Mouse (Mus musculus) effector memory CD4-positive, alpha-beta T cell, adult 7 months (primary cell): ENCODE data around the gene Gm3854. TPM values are rescaled to one million over a fixed set of nuclear protein-coding genes. Genes with fewer than 3 reads are reported as not detected.

Experiments used
- polyA plus RNA-seq: library from polyadenylated mRNA; unstranded; fragments of 100-300 nt; shearing (Covaris generic); gene quantifications from one replicate; pipeline ENCODE4 v1.2.1, GENCODE M21; 2017

The Gm3854 gene
- polyA plus RNA-seq: 0.89 TPM

DNA sequence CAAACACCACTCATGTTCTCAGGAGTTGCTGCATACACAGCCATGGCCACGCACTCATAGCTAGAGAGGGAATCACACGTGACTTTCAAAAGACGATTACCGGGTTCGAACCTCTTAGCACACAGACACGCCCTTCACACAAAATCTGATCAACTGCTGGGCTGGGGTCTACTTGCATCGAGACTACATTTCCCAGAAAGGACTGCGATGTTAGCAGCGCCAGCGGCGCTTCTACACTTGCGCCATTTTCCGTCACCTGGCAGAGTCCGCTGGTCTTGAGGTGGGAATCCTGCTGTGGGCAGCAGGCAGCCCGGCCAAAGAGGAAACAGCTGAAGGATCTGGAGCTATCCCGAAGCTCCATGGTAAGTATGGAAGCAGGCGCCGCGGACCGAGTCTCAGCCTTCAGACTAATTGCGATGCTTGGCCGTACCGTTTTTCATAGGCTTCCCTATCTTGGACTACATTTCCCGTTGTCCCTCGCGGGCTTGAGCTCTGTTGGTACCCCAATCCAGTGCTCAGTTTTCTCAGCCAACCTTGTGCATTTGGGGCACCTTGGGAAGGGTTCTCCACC lies at the start of gene Gm3854:
Gm3854 (plus strand) TSS at position 259 of the 571 bp plus-strand sequence.

DNA sequence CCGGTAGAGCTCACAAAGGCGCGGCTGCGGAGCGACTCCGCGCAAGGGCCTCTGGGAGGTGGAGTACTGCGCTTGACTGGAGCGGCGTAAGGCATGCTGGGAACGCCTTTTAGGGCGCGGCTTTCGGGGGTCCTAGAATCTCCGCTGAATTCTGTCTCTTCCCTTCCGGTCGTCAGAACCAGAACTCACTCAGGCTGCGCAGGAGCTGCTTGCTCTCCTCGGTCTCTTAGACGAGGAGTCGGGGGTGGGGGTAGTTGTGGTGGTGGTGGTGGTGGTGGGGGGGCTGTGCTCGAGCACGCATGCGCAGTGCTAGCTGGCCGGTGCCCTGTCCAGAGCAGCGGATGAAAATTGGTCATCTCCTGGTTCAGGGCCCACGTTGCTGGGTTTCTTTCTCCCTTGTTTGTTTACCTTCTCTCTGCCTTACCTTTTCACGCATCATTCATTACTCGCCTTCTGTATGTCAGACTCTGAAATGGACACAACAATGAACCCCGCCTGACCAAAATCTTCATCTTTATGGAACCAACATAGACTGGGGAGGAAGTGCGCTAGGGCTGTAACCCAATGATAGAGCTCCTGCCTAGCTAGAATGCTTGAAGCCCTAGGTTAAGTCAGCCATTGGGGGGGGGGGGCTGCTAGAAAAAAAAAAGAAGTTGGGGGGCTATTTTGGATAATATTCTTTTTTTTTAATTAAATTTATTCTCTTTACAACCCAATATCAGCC lies 12.2 kb upstream of the Gm3854 start, which contains the start of gene Zfp583:
Zfp583 (minus strand) TSS at position 53 of the 724 bp plus-strand sequence.

DNA sequence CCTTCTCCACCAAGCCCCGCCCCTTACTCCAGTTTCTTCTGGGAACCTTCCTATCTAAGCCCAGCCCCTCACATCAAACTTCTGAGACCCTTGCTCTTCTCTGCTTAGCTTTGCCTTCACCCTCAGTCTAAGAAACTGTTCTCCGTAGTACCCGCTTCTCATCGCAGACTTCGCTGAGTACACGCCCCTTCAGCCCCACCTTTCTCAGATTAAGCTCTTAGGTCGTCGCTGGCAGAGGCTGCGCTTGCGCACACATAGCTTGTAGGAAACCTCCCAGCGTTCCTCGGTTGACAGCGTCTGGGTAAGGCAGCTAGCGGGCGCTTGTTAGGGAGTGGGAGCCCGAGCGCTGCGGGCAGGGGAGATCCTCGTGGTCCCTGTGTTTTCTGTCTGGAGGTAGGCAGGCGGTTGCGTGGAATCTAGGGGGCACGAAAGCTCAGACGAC lies 19.5 kb downstream of the Gm3854 start, which contains the start of gene Zfp78:
Zfp78 (plus strand) TSS at position 234 of the 442 bp plus-strand sequence.

DNA sequence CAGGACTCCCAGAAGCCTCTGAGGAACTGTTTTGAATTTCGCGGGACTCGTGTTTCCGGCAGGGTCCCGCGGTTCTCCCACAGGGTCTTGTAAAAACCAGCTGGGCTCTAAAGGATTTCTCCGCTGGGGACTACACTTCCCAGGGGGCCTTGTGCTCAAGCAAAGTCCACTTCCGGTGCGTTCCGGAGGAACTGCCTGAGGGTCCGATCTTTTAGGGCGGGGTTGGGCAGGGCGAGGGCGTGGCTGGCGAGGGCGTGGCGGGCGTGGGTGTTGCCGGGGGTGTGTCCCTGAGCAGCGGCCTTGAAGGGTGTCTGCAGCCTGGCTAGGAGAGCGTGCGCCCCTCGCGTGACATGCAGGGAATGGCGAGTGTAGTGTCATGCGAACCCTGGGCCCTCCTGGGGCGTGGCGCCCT lies 39.5 kb downstream of the Gm3854 start, which contains the start of gene Zfp28:
Zfp28 (plus strand) TSS at position 252 of the 412 bp plus-strand sequence.

DNA sequence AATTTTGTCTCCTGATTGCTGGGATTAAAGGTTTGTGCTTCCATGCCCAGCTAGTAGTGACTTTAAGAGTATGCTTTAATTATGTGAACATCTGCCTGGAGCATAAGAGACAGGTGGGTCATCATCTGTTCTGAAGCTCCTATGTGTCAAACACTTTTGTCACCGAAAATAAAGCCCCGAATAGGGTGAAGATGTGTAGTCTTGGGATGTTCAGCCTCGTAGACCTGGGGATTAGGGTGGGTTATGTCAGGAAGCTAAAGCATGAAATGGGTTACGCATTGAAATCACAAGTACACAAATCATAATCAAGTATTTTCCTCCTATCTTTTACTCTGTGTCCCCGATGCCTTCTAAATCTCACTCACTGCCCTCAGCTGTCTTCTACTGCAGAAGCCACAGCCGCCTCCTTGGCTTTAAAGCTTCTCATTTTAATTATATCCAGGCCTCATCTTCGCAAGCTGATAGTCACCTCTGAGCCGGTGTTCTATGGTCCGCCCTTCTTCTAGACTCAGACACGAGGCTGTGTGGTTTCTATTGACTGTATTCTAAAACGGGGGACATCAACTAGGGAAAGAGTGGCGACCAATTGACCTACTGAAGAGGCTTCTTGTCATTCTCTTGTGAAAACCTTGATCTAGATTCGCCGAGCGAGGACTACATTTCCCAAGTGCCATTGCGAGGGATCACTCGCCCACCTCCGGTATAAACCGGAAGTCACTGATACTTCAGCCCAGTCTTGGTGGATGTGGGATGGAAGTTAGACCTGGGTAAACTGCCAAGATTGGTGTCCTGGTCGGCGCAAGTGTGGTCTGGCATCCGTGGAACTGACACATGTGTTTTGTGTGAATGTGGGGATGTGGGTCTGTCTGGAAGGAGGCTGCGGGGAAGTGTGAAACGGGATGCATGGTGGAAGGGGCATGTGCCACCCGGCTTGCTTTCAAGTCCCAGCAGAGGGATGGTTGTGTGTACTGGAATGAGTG lies 54.7 kb downstream of the Gm3854 start, which contains the start of gene Smim17:
Smim17 (plus strand) TSS at position 720 of the 980 bp plus-strand sequence.

Other genes starting within 250 kb of the Gm3854 start
- gene Zfp787, start 187.8 kb upstream of the Gm3854 start, polyA plus RNA-seq: 26.5 TPM
- gene Zfp444, start 171.5 kb upstream of the Gm3854 start, polyA plus RNA-seq: 29.0 TPM
- not detected for gene Galp, start 146.7 kb upstream of the Gm3854 start, polyA plus RNA-seq
- gene Zscan5b, start 121.5 kb upstream of the Gm3854 start, polyA plus RNA-seq: 0.35 TPM
- gene Epp13, start 91.0 kb upstream of the Gm3854 start, polyA plus RNA-seq: not detected
- gene Zfp667, start 57.2 kb upstream of the Gm3854 start, polyA plus RNA-seq: 8.4 TPM
- gene Zfp583, start 12.5 kb upstream of the Gm3854 start, polyA plus RNA-seq: 0.22 TPM
- gene Zfp78, start 19.5 kb downstream of the Gm3854 start, polyA plus RNA-seq: 1.9 TPM
- gene Zfp28, start 39.5 kb downstream of the Gm3854 start, polyA plus RNA-seq: 5.9 TPM
- gene Smim17, start 55.0 kb downstream of the Gm3854 start, polyA plus RNA-seq: 0.61 TPM
- not detected for gene Gm20715, start 66.5 kb downstream of the Gm3854 start, polyA plus RNA-seq
- gene Olfr1344, start 94.9 kb downstream of the Gm3854 start, polyA plus RNA-seq: not detected
- 0.05 TPM for gene Olfr1336, start 112.4 kb downstream of the Gm3854 start, polyA plus RNA-seq
- gene Olfr1346, start 123.3 kb downstream of the Gm3854 start, polyA plus RNA-seq: 0.35 TPM
- gene Olfr5, start 143.2 kb downstream of the Gm3854 start, polyA plus RNA-seq: not detected
- not detected for gene Olfr1347, start 156.0 kb downstream of the Gm3854 start, polyA plus RNA-seq
- not detected for gene Olfr1348, start 165.0 kb downstream of the Gm3854 start, polyA plus RNA-seq
- not detected for gene Olfr1349, start 179.2 kb downstream of the Gm3854 start, polyA plus RNA-seq
- 0.24 TPM for gene Olfr1350, start 221.1 kb downstream of the Gm3854 start, polyA plus RNA-seq